Mouse (Mus musculus): ENCODE measurements around the gene Slc44a2. TPM values are rescaled to one million over a fixed set of nuclear protein-coding genes. Genes with fewer than 3 reads are reported as not detected.

Gene Slc44a2
- polyA plus RNA-seq, 1 experiment: 271 TPM

GRCm38 (mm10) chr9:21329699-21330289, 9.3 kb downstream of the Slc44a2 start:
- no peak for DNase-seq
- TF ChIP-seq CTCF (IDR thresholded peaks at IDR 0.05; ENCODE audit: insufficient read depth, low read length) (no peak), POLR2A (IDR thresholded peaks at IDR 0.05; ENCODE audit: borderline replicate concordance, extremely low read depth, low read depth, low read length) (no peak)
- Histone ChIP-seq H3K4me3 (replicated peaks; ENCODE audit: extremely low read depth, low read depth, low read length) (no peak overlapping the region), H3K4me1 (ENCODE audit: control insufficient read depth, insufficient read depth, low read length) (peaks cover 31% of the 10 kb centered on the region)
- WGBS: 87% methylated on average over 10 of the region's 10 CpGs

DNA sequence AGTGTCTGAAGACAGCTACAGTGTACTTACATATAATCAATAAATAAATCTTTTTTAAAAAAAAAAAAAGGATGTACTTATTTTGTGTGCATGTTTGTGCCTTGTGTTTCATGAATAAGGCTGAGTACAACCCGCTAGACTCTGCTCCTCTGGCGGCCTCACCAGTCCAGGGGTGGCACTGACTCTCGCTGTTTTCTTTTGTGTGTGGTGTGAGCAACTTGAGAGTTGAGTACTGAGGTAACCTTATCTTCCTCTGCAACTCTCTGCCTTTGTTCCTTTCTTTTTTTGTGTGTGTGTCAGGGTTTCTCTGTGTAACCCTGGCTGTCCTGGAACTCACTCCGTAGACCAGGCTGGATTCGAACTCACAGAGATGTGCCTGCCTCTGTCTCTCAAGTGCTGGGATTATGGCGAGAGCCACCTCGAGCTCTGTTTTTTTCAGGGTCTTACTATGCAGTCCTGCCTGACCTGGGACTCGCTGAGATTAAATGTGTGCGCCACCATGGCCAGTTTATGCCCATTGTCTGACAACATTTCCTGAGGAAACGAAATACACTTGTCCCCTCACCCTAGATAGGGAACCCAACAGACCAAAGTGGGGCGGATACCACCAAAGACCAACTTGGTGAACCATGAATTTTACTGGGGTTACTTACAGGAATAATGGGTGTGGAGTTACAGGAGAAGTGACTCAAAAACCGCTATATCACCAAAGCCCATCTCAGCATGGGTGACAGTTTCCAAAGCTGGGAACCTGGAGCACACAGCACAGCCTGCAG, 11.1 kb downstream of the Slc44a2 start:
- DNase-seq: no peak
- no peak for TF ChIP-seq CTCF (IDR thresholded peaks at IDR 0.05; ENCODE audit: insufficient read depth, low read length)
- no peak for TF ChIP-seq POLR2A (IDR thresholded peaks at IDR 0.05; ENCODE audit: borderline replicate concordance, extremely low read depth, low read depth, low read length)
- Histone ChIP-seq H3K4me3 (replicated peaks; ENCODE audit: extremely low read depth, low read depth, low read length) (no peak overlapping the region), H3K4me1 (ENCODE audit: control insufficient read depth, insufficient read depth, low read length) (peaks cover 29% of the 10 kb centered on the region)
- WGBS: 70% methylated on average over 12 of the region's 12 CpGs

- 37% methylated on average over 9 of the region's 9 CpGs for WGBS
- DNase-seq: no peak
- TF ChIP-seq CTCF (IDR thresholded peaks at IDR 0.05; ENCODE audit: insufficient read depth, low read length) (no peak), POLR2A (IDR thresholded peaks at IDR 0.05; ENCODE audit: borderline replicate concordance, extremely low read depth, low read depth, low read length) (no peak)
Measured at GRCm38 (mm10) chr9:21332161-21333061, 11.9 kb downstream of the Slc44a2 start.

DNA sequence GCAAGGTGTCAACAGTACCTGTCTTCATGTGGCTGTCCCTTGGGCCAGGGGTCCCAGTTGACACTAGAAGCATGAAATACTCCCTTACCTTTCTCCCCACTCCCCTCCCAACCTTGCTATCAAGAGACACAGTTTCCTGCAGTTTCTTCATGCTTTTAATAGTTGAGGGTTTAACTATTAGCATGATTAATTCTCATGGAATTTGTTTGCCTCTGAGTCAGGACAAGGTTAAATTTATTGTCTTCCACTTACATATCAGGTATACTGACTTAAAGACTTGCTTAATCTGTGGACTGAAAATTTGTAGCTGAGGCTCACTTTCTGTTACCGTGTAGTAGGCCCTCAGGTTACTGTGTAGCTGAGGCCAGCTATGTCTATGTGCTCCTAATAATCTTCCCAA, 13.0 kb downstream of the Slc44a2 start:
- no peak for TF ChIP-seq POLR2A (IDR thresholded peaks at IDR 0.05; ENCODE audit: borderline replicate concordance, extremely low read depth, low read depth, low read length)
- no peak for TF ChIP-seq CTCF (IDR thresholded peaks at IDR 0.05; ENCODE audit: insufficient read depth, low read length)
- WGBS: 86% methylated on average over 1 of the region's 1 CpGs
- Histone ChIP-seq H3K4me3 (replicated peaks; ENCODE audit: extremely low read depth, low read depth, low read length) (no peak overlapping the region), H3K4me1 (ENCODE audit: control insufficient read depth, insufficient read depth, low read length) (peaks cover 20% of the 10 kb centered on the region)
- DNase-seq: no peak

More at GRCm38 (mm10) chr9:21332161-21333061, 11.9 kb downstream of the Slc44a2 start:
- Histone ChIP-seq H3K4me1 (ENCODE audit: control insufficient read depth, insufficient read depth, low read length) (peaks cover 25% of the 10 kb centered on the region), H3K4me3 (replicated peaks; ENCODE audit: extremely low read depth, low read depth, low read length) (no peak overlapping the region)

- TF ChIP-seq POLR2A (IDR thresholded peaks at IDR 0.05; ENCODE audit: borderline replicate concordance, extremely low read depth, low read depth, low read length) (no peak), CTCF (IDR thresholded peaks at IDR 0.05; ENCODE audit: insufficient read depth, low read length) (no peak)
- no peak overlapping the region for H3K4me3 ChIP-seq (replicated peaks; ENCODE audit: extremely low read depth, low read depth, low read length)
- DNase-seq: no peak
- H3K4me1 ChIP-seq (ENCODE audit: control insufficient read depth, insufficient read depth, low read length): peaks cover 15% of the 10 kb centered on the region
Measured at GRCm38 (mm10) chr9:21334747-21335146, 14.2 kb downstream of the Slc44a2 start.

GRCm38 (mm10) chr9:21335391-21335790, 14.9 kb downstream of the Slc44a2 start:
- Histone ChIP-seq H3K4me3 (replicated peaks; ENCODE audit: extremely low read depth, low read depth, low read length) (no peak overlapping the region), H3K4me1 (ENCODE audit: control insufficient read depth, insufficient read depth, low read length) (peaks cover 11% of the 10 kb centered on the region; the same call in 1 of the 2 replicates)
- TF ChIP-seq POLR2A (IDR thresholded peaks at IDR 0.05; ENCODE audit: borderline replicate concordance, extremely low read depth, low read depth, low read length) (no peak), CTCF (IDR thresholded peaks at IDR 0.05; ENCODE audit: insufficient read depth, low read length) (no peak)
- WGBS: 68% methylated on average over 4 of the region's 4 CpGs
- DNase-seq: no peak

GRCm38 (mm10) chr9:21336491-21336890, 16.0 kb downstream of the Slc44a2 start:
- 74% methylated on average over 8 of the region's 8 CpGs for WGBS
- Histone ChIP-seq H3K4me3 (replicated peaks; ENCODE audit: extremely low read depth, low read depth, low read length) (no peak overlapping the region), H3K4me1 (ENCODE audit: control insufficient read depth, insufficient read depth, low read length) (peaks cover 11% of the 10 kb centered on the region; the same call in 1 of the 2 replicates)
- DNase-seq: no peak
- TF ChIP-seq CTCF (IDR thresholded peaks at IDR 0.05; ENCODE audit: insufficient read depth, low read length) (no peak), POLR2A (IDR thresholded peaks at IDR 0.05; ENCODE audit: borderline replicate concordance, extremely low read depth, low read depth, low read length) (no peak)

GRCm38 (mm10) chr9:21337652-21338051, 17.2 kb downstream of the Slc44a2 start:
- TF ChIP-seq CTCF (IDR thresholded peaks at IDR 0.05; ENCODE audit: insufficient read depth, low read length) (no peak), POLR2A (IDR thresholded peaks at IDR 0.05; ENCODE audit: borderline replicate concordance, extremely low read depth, low read depth, low read length) (peak; percentile 71; the same call in 1 of the 2 replicates)
- Histone ChIP-seq H3K4me1 (ENCODE audit: control insufficient read depth, insufficient read depth, low read length) (peaks cover 2% of the 10 kb centered on the region; the same call in 1 of the 2 replicates), H3K4me3 (replicated peaks; ENCODE audit: extremely low read depth, low read depth, low read length) (peak overlapping the region; percentile 75)
- WGBS: 40% methylated on average over 19 of the region's 20 CpGs
- peak; percentile 78 for DNase-seq

DNA sequence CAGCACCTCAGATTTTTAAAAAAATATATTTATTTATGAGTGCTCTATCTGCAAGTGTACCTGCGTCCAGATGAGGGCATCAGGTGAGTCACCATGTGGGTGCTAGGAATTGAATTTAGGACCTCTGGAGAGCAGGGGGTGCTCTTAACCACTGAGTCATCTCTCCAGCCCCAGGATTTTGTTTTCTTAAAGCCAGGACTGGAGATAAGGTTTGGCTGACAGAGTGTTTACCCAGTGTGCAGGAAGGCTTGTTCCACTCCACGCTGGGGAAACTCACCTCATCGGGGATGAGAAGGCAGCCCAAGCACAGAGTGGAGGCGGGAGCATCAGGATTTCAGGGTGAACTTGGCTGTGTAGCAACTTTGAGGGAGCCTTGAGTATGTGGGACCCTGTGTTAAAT, 19.9 kb downstream of the Slc44a2 start:
- WGBS: 44% methylated on average over 4 of the region's 4 CpGs
- no peaks in the 10 kb centered on the region; the same call in 1 of the 2 replicates for H3K4me1 ChIP-seq (ENCODE audit: control insufficient read depth, insufficient read depth, low read length)
- DNase-seq: no peak
- TF ChIP-seq POLR2A (IDR thresholded peaks at IDR 0.05; ENCODE audit: borderline replicate concordance, extremely low read depth, low read depth, low read length) (no peak), CTCF (IDR thresholded peaks at IDR 0.05; ENCODE audit: insufficient read depth, low read length) (no peak)
- H3K4me3 ChIP-seq (replicated peaks; ENCODE audit: extremely low read depth, low read depth, low read length): no peak overlapping the region
